Mouse (Mus musculus): ENCODE data around the gene Adgrd1. TPM values are rescaled to one million over a fixed set of nuclear protein-coding genes. Genes with fewer than 3 reads are reported as not detected.

The Adgrd1 gene
- polyA plus RNA-seq, 1 experiment from 2014 or later: 2.4 TPM

GRCm38 (mm10) chr5:129065946-129066345 is 30.6 kb upstream of the Adgrd1 start:
- H3K9me3 ChIP-seq (replicated peaks): no peaks in the 10 kb centered on the region
- H3K4me1 ChIP-seq (replicated peaks): peaks cover 8% of the 10 kb centered on the region
- no peak overlapping the region for H3K4me3 ChIP-seq
- 51% methylated on average over 9 of the region's 9 CpGs for WGBS
- no peak overlapping the region for H3K27ac ChIP-seq
- no peak overlapping the region for H3K4me2 ChIP-seq
- H3K27me3 ChIP-seq: peaks cover 27% of the 10 kb centered on the region
- no peaks in the 10 kb centered on the region for H3K36me3 ChIP-seq
- 0 out of 2 replicates have a peak, but pooled peaks have one; percentile 14 for ATAC-seq (replicated peaks; ENCODE audit: insufficient number of reproducible peaks, insufficient read depth, low FRiP score, low read depth)
- H3K9ac ChIP-seq: no peak overlapping the region

- 68% methylated on average over 8 of the region's 8 CpGs for WGBS
- Histone ChIP-seq H3K4me1 (replicated peaks) (peaks cover 8% of the 10 kb centered on the region), H3K9me3 (replicated peaks) (no peaks in the 10 kb centered on the region), H3K4me3 (no peak overlapping the region), H3K27me3 (peaks cover 22% of the 10 kb centered on the region), H3K27ac (0 out of 2 replicates have a peak overlapping the region, but pooled peaks have one; percentile 31), H3K36me3 (no peaks in the 10 kb centered on the region), H3K4me2 (no peak overlapping the region), H3K9ac (no peak overlapping the region)
- no peak for ATAC-seq (replicated peaks; ENCODE audit: insufficient number of reproducible peaks, insufficient read depth, low FRiP score, low read depth)
Observed at GRCm38 (mm10) chr5:129066541-129067230, 29.9 kb upstream of the Adgrd1 start.

GRCm38 (mm10) chr5:129067231-129067834 is 29.2 kb upstream of the Adgrd1 start:
- H3K9me3 ChIP-seq (replicated peaks): no peaks in the 10 kb centered on the region
- H3K9ac ChIP-seq: no peak overlapping the region
- no peaks in the 10 kb centered on the region for H3K36me3 ChIP-seq
- no peak overlapping the region for H3K4me2 ChIP-seq
- no peak for ATAC-seq (replicated peaks; ENCODE audit: insufficient number of reproducible peaks, insufficient read depth, low FRiP score, low read depth)
- no peak overlapping the region for H3K4me3 ChIP-seq
- H3K27me3 ChIP-seq: peaks cover 16% of the 10 kb centered on the region
- H3K4me1 ChIP-seq (replicated peaks): peaks cover 8% of the 10 kb centered on the region
- WGBS: 58% methylated on average over 13 of the region's 13 CpGs
- H3K27ac ChIP-seq: 0 out of 2 replicates have a peak overlapping the region, but pooled peaks have one; percentile 31

GRCm38 (mm10) chr5:129071761-129072280 is 24.7 kb upstream of the Adgrd1 start:
- no peaks in the 10 kb centered on the region for H3K36me3 ChIP-seq
- 0 out of 2 replicates have a peak, but pooled peaks cover 3% of the 10 kb centered on the region for H3K27me3 ChIP-seq
- H3K27ac ChIP-seq: no peak overlapping the region
- no peaks in the 10 kb centered on the region for H3K9me3 ChIP-seq (replicated peaks)
- no peak overlapping the region for H3K4me3 ChIP-seq
- H3K4me1 ChIP-seq (replicated peaks): peaks cover 2% of the 10 kb centered on the region
- WGBS: 68% methylated on average over 14 of the region's 14 CpGs
- no peak for ATAC-seq (replicated peaks; ENCODE audit: insufficient number of reproducible peaks, insufficient read depth, low FRiP score, low read depth)
- no peak overlapping the region for H3K9ac ChIP-seq
- H3K4me2 ChIP-seq: no peak overlapping the region

- H3K9me3 ChIP-seq (replicated peaks): no peaks in the 10 kb centered on the region
- 45% methylated on average over 6 of the region's 6 CpGs for WGBS
- no peak for ATAC-seq (replicated peaks; ENCODE audit: insufficient number of reproducible peaks, insufficient read depth, low FRiP score, low read depth)
- no peak overlapping the region for H3K4me3 ChIP-seq
- no peaks in the 10 kb centered on the region for H3K36me3 ChIP-seq
- H3K9ac ChIP-seq: no peak overlapping the region
- H3K4me2 ChIP-seq: no peak overlapping the region
- 0 out of 2 replicates have a peak, but pooled peaks cover 3% of the 10 kb centered on the region for H3K27me3 ChIP-seq
- peaks cover 2% of the 10 kb centered on the region; the same call in 1 of the 2 replicates for H3K4me1 ChIP-seq (replicated peaks)
- H3K27ac ChIP-seq: no peak overlapping the region
Observed at GRCm38 (mm10) chr5:129073404-129073803, 23.1 kb upstream of the Adgrd1 start.

- ATAC-seq (replicated peaks; ENCODE audit: insufficient number of reproducible peaks, insufficient read depth, low FRiP score, low read depth): no peak
- Histone ChIP-seq H3K4me3 (no peak overlapping the region), H3K4me1 (replicated peaks) (peaks cover 2% of the 10 kb centered on the region; the same call in 1 of the 2 replicates), H3K27me3 (no peaks in the 10 kb centered on the region), H3K4me2 (no peak overlapping the region), H3K9ac (no peak overlapping the region), H3K9me3 (replicated peaks) (no peaks in the 10 kb centered on the region), H3K27ac (no peak overlapping the region), H3K36me3 (no peaks in the 10 kb centered on the region)
- 83% methylated on average over 6 of the region's 6 CpGs for WGBS
Observed at GRCm38 (mm10) chr5:129076098-129076497, 20.5 kb upstream of the Adgrd1 start.

GRCm38 (mm10) chr5:129077240-129077639 is 19.3 kb upstream of the Adgrd1 start:
- WGBS: 76% methylated on average over 5 of the region's 5 CpGs
- Histone ChIP-seq H3K4me2 (no peak overlapping the region), H3K4me3 (no peak overlapping the region), H3K9ac (no peak overlapping the region), H3K27me3 (no peaks in the 10 kb centered on the region), H3K9me3 (replicated peaks) (no peaks in the 10 kb centered on the region), H3K36me3 (no peaks in the 10 kb centered on the region), H3K27ac (no peak overlapping the region), H3K4me1 (replicated peaks) (peaks cover 2% of the 10 kb centered on the region; the same call in 1 of the 2 replicates)
- ATAC-seq (replicated peaks; ENCODE audit: insufficient number of reproducible peaks, insufficient read depth, low FRiP score, low read depth): no peak

- H3K27ac ChIP-seq: no peak overlapping the region
- H3K9ac ChIP-seq: no peak overlapping the region
- no peaks in the 10 kb centered on the region for H3K4me1 ChIP-seq (replicated peaks)
- 78% methylated on average over 7 of the region's 7 CpGs for WGBS
- no peak for ATAC-seq (replicated peaks; ENCODE audit: insufficient number of reproducible peaks, insufficient read depth, low FRiP score, low read depth)
- H3K9me3 ChIP-seq (replicated peaks): no peaks in the 10 kb centered on the region
- H3K4me3 ChIP-seq: no peak overlapping the region
- no peaks in the 10 kb centered on the region for H3K27me3 ChIP-seq
- no peaks in the 10 kb centered on the region for H3K36me3 ChIP-seq
- H3K4me2 ChIP-seq: no peak overlapping the region
Observed at GRCm38 (mm10) chr5:129081521-129081920, 15.0 kb upstream of the Adgrd1 start.

- Histone ChIP-seq H3K9me3 (replicated peaks) (no peaks in the 10 kb centered on the region), H3K27ac (no peak overlapping the region), H3K27me3 (no peaks in the 10 kb centered on the region), H3K4me2 (no peak overlapping the region), H3K4me1 (replicated peaks) (no peaks in the 10 kb centered on the region), H3K36me3 (no peaks in the 10 kb centered on the region), H3K4me3 (no peak overlapping the region), H3K9ac (no peak overlapping the region)
- ATAC-seq (replicated peaks; ENCODE audit: insufficient number of reproducible peaks, insufficient read depth, low FRiP score, low read depth): no peak
- 86% methylated on average over 10 of the region's 10 CpGs for WGBS
Observed at GRCm38 (mm10) chr5:129085153-129085552, 11.4 kb upstream of the Adgrd1 start.

- Histone ChIP-seq H3K27me3 (no peaks in the 10 kb centered on the region), H3K9ac (no peak overlapping the region), H3K4me2 (no peak overlapping the region), H3K4me1 (replicated peaks) (peaks cover 9% of the 10 kb centered on the region), H3K4me3 (no peak overlapping the region), H3K36me3 (no peaks in the 10 kb centered on the region), H3K27ac (no peak overlapping the region), H3K9me3 (replicated peaks) (no peaks in the 10 kb centered on the region)
- 63% methylated on average over 10 of the region's 10 CpGs for WGBS
- no peak for ATAC-seq (replicated peaks; ENCODE audit: insufficient number of reproducible peaks, insufficient read depth, low FRiP score, low read depth)
Observed at GRCm38 (mm10) chr5:129092345-129093065, 4.0 kb upstream of the Adgrd1 start.

GRCm38 (mm10) chr5:129093158-129093557 is 3.4 kb upstream of the Adgrd1 start:
- H3K4me2 ChIP-seq: no peak overlapping the region
- no peak for ATAC-seq (replicated peaks; ENCODE audit: insufficient number of reproducible peaks, insufficient read depth, low FRiP score, low read depth)
- peaks cover 9% of the 10 kb centered on the region for H3K4me1 ChIP-seq (replicated peaks)
- H3K27ac ChIP-seq: no peak overlapping the region
- no peaks in the 10 kb centered on the region for H3K36me3 ChIP-seq
- H3K27me3 ChIP-seq: no peaks in the 10 kb centered on the region
- no peak overlapping the region for H3K4me3 ChIP-seq
- 73% methylated on average over 4 of the region's 4 CpGs for WGBS
- no peak overlapping the region for H3K9ac ChIP-seq
- no peaks in the 10 kb centered on the region for H3K9me3 ChIP-seq (replicated peaks)

All from heart, embryonic 15.5 days (tissue).